Mouse (Mus musculus): ENCODE results near the gene Alox5. TPM values are rescaled to one million over a fixed set of nuclear protein-coding genes. Genes with fewer than 3 reads are reported as not detected.
A peak's percentile ranks its signal among the peaks of the same experiment; 100 is the strongest.

Gene Alox5
- polyA plus RNA-seq, 1 experiment from 2014 or later = 0.87 TPM

GRCm38 (mm10) chr6:116438864-116439263, 22.1 kb downstream of the Alox5 start:
- H3K4me2 ChIP-seq = no peak overlapping the region
- no peak overlapping the region for H3K4me3 ChIP-seq (ENCODE audit: low read depth, low read length)
- H3K27ac ChIP-seq (ENCODE audit: low read depth) = no peak overlapping the region
- H3K4me1 ChIP-seq (ENCODE audit: insufficient read depth) = no peaks in the 10 kb centered on the region
- H3K36me3 ChIP-seq (ENCODE audit: insufficient read depth) = no peaks in the 10 kb centered on the region
- no peaks in the 10 kb centered on the region for H3K9me3 ChIP-seq (ENCODE audit: low read depth, low read length)
- no peak for TF ChIP-seq CTCF (IDR thresholded peaks at IDR 0.05; ENCODE audit: low read depth)
- 79% methylated on average over 6 of the region's 6 CpGs for WGBS
- no peak for DNase-seq
- ATAC-seq (ENCODE audit: insufficient read depth) = no peak
- no peak overlapping the region for H3K9ac ChIP-seq
- no peaks in the 10 kb centered on the region for H3K27me3 ChIP-seq (ENCODE audit: insufficient read depth, low read length)

GRCm38 (mm10) chr6:116428282-116428681, 32.7 kb downstream of the Alox5 start:
- Histone ChIP-seq H3K9ac (no peak overlapping the region), H3K4me2 (no peak overlapping the region), H3K36me3 (ENCODE audit: insufficient read depth) (no peaks in the 10 kb centered on the region), H3K4me3 (ENCODE audit: low read depth, low read length) (no peak overlapping the region), H3K27me3 (ENCODE audit: insufficient read depth, low read length) (no peaks in the 10 kb centered on the region), H3K27ac (ENCODE audit: low read depth) (no peak overlapping the region), H3K9me3 (ENCODE audit: low read depth, low read length) (peaks cover 4% of the 10 kb centered on the region; the same call in 1 of the 2 replicates), H3K4me1 (ENCODE audit: insufficient read depth) (no peaks in the 10 kb centered on the region)
- ATAC-seq (ENCODE audit: insufficient read depth) (no peak), DNase-seq (peak; percentile 52)
- TF ChIP-seq CTCF (IDR thresholded peaks at IDR 0.05; ENCODE audit: low read depth) = peak; percentile 57
- WGBS = 53% methylated on average over 5 of the region's 5 CpGs

DNA sequence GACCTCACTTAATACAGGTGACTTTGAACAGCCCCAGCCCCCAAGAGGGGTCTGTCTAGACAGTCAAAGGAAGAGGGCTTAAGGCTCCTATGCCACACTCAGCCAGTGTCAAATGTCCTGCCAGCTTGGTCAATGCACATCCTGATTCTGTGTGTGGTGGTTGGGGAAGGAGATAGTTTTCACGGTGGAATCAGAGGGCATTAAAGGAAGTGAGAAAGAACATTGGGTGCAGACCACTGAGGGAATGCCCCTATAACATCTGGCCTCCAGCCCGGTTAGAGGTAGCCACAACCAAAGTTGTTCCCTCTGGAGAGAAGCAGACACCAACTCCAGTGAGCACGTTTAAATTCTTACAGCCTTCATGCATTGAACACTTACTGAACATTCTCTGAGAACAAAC, 33.4 kb downstream of the Alox5 start:
- TF ChIP-seq CTCF (IDR thresholded peaks at IDR 0.05; ENCODE audit: low read depth) = no peak
- Histone ChIP-seq H3K4me1 (ENCODE audit: insufficient read depth) (no peaks in the 10 kb centered on the region), H3K36me3 (ENCODE audit: insufficient read depth) (no peaks in the 10 kb centered on the region), H3K4me2 (no peak overlapping the region), H3K27ac (ENCODE audit: low read depth) (no peak overlapping the region), H3K4me3 (ENCODE audit: low read depth, low read length) (no peak overlapping the region), H3K9ac (no peak overlapping the region), H3K27me3 (ENCODE audit: insufficient read depth, low read length) (no peaks in the 10 kb centered on the region), H3K9me3 (ENCODE audit: low read depth, low read length) (peaks cover 4% of the 10 kb centered on the region; the same call in 1 of the 2 replicates)
- 72% methylated on average over 3 of the region's 3 CpGs for WGBS
- ATAC-seq (ENCODE audit: insufficient read depth) = no peak
- DNase-seq = no peak

- 48% methylated on average over 2 of the region's 2 CpGs for WGBS
- peak; percentile 41 for DNase-seq
- no peaks in the 10 kb centered on the region for H3K9me3 ChIP-seq (ENCODE audit: low read depth, low read length)
Observed at GRCm38 (mm10) chr6:116423664-116424063, 37.3 kb downstream of the Alox5 start.

DNA sequence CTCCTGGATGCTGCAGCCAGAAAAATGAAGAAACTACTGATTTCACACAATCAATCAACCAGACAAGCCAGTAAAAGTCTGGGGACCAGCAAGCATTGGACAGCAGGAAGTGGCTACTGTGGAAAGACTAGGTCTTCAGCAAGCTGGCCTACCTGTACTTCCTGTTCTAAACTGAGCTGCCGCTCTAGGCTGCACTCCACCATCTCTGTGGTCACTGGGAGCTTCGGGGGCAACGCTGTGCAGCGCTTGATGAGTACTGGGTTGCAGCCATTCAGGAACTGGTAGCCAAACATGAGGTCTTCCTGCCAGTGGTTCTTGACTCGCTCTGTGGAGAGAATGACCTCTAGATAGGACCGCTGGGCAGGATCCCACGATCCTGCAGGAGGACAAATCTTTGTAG, 38.0 kb downstream of the Alox5 start:
- no peak overlapping the region for H3K27ac ChIP-seq (ENCODE audit: low read depth)
- no peaks in the 10 kb centered on the region for H3K27me3 ChIP-seq (ENCODE audit: insufficient read depth, low read length)
- DNase-seq = no peak
- H3K4me3 ChIP-seq (ENCODE audit: low read depth, low read length) = no peak overlapping the region
- H3K9ac ChIP-seq = no peak overlapping the region
- WGBS = 81% methylated on average over 7 of the region's 7 CpGs
- H3K4me1 ChIP-seq (ENCODE audit: insufficient read depth) = no peaks in the 10 kb centered on the region
- H3K9me3 ChIP-seq (ENCODE audit: low read depth, low read length) = no peaks in the 10 kb centered on the region
- no peak for ATAC-seq (ENCODE audit: insufficient read depth)
- no peak overlapping the region for H3K4me2 ChIP-seq
- no peak for TF ChIP-seq CTCF (IDR thresholded peaks at IDR 0.05; ENCODE audit: low read depth)
- H3K36me3 ChIP-seq (ENCODE audit: insufficient read depth) = no peaks in the 10 kb centered on the region

More at GRCm38 (mm10) chr6:116423664-116424063, 37.3 kb downstream of the Alox5 start:
- Histone ChIP-seq H3K27ac (ENCODE audit: low read depth) (no peak overlapping the region), H3K4me3 (ENCODE audit: low read depth, low read length) (no peak overlapping the region), H3K4me2 (no peak overlapping the region), H3K4me1 (ENCODE audit: insufficient read depth) (no peaks in the 10 kb centered on the region), H3K9ac (no peak overlapping the region), H3K27me3 (ENCODE audit: insufficient read depth, low read length) (no peaks in the 10 kb centered on the region), H3K36me3 (ENCODE audit: insufficient read depth) (no peaks in the 10 kb centered on the region)
- ATAC-seq (ENCODE audit: insufficient read depth) = no peak
- peak; percentile 44 for TF ChIP-seq CTCF (IDR thresholded peaks at IDR 0.05; ENCODE audit: low read depth)

DNA sequence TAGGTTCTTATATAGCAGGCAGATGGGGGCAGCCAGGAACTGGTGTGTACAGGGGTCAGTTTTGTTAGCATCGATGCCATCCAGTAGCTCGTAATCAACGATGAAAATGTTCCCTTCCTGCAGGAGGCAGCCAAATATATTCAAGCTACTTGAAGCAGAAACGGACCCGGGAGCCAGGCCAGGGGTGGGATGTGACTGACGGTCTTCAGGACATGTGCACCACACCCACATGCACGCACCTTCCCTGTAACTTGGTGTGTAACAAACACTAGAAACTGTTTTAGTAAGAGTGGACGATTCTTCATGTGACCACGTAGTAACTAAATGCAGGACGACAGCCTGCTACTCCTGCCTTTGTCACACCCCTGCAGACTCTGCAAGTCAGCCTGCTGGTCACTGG, 40.7 kb downstream of the Alox5 start:
- H3K27me3 ChIP-seq (ENCODE audit: insufficient read depth, low read length) = no peaks in the 10 kb centered on the region
- no peak overlapping the region for H3K4me3 ChIP-seq (ENCODE audit: low read depth, low read length)
- DNase-seq (no peak), ATAC-seq (ENCODE audit: insufficient read depth) (no peak)
- TF ChIP-seq CTCF (IDR thresholded peaks at IDR 0.05; ENCODE audit: low read depth) = no peak
- H3K27ac ChIP-seq (ENCODE audit: low read depth) = no peak overlapping the region
- no peaks in the 10 kb centered on the region for H3K9me3 ChIP-seq (ENCODE audit: low read depth, low read length)
- no peaks in the 10 kb centered on the region for H3K36me3 ChIP-seq (ENCODE audit: insufficient read depth)
- no peak overlapping the region for H3K4me2 ChIP-seq
- H3K4me1 ChIP-seq (ENCODE audit: insufficient read depth) = no peaks in the 10 kb centered on the region
- no peak overlapping the region for H3K9ac ChIP-seq
- 71% methylated on average over 10 of the region's 10 CpGs for WGBS

DNA sequence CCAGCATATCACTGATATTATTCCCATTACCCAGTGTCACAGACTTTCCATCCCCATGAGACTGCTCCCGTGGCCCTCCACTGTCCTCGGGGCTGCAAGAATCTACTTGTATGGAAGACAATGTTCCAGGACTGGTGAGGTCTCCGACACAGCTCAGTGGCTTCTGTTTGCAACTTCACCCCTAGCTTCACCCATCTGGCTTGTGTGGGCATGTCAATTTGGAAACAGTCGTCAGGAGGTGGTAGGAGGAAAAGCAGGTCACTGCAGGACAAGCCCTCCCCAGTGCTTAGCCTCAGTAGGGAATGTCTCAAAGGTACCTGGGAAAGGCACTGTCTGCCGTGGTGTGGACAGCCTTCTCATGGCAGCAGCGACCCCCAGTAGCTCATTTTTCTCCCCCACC, 41.3 kb downstream of the Alox5 start:
- no peaks in the 10 kb centered on the region for H3K4me1 ChIP-seq (ENCODE audit: insufficient read depth)
- no peak overlapping the region for H3K4me2 ChIP-seq
- 59% methylated on average over 6 of the region's 6 CpGs for WGBS
- no peaks in the 10 kb centered on the region for H3K36me3 ChIP-seq (ENCODE audit: insufficient read depth)
- H3K9me3 ChIP-seq (ENCODE audit: low read depth, low read length) = no peaks in the 10 kb centered on the region
- H3K9ac ChIP-seq = no peak overlapping the region
- H3K27me3 ChIP-seq (ENCODE audit: insufficient read depth, low read length) = no peaks in the 10 kb centered on the region
- H3K27ac ChIP-seq (ENCODE audit: low read depth) = no peak overlapping the region
- no peak overlapping the region for H3K4me3 ChIP-seq (ENCODE audit: low read depth, low read length)
- no peak for ATAC-seq (ENCODE audit: insufficient read depth)
- no peak for DNase-seq
- no peak for TF ChIP-seq CTCF (IDR thresholded peaks at IDR 0.05; ENCODE audit: low read depth)

- no peak for TF ChIP-seq CTCF (IDR thresholded peaks at IDR 0.05; ENCODE audit: low read depth)
- Histone ChIP-seq H3K4me1 (ENCODE audit: insufficient read depth) (no peaks in the 10 kb centered on the region), H3K36me3 (ENCODE audit: insufficient read depth) (no peaks in the 10 kb centered on the region), H3K4me3 (ENCODE audit: low read depth, low read length) (no peak overlapping the region), H3K27me3 (ENCODE audit: insufficient read depth, low read length) (no peaks in the 10 kb centered on the region), H3K4me2 (no peak overlapping the region), H3K27ac (ENCODE audit: low read depth) (no peak overlapping the region), H3K9me3 (ENCODE audit: low read depth, low read length) (no peaks in the 10 kb centered on the region), H3K9ac (no peak overlapping the region)
- ATAC-seq (ENCODE audit: insufficient read depth) (no peak), DNase-seq (no peak)
- 86% methylated on average over 1 of the region's 1 CpGs for WGBS
Observed at GRCm38 (mm10) chr6:116418487-116418886, 42.5 kb downstream of the Alox5 start.

Data from lung, embryonic 14.5 days (tissue).